Mouse (Mus musculus) brain, adult 10 weeks (tissue): ENCODE results near the gene Olfr1155. TPM values are rescaled to one million over a fixed set of nuclear protein-coding genes. Genes with fewer than 3 reads are reported as not detected.

ENCODE experiments used
- polyA plus RNA-seq: library from polyadenylated mRNA; stranded (reverse); fragments of 350-450 nt; fragmentation: Illumina TruSeq; extraction: RNeasy Lipid Tissue Mini Kit (QIAGEN cat#74804); gene quantifications from one replicate; pipeline ENCODE4 v1.2.3, GENCODE M21; 2015; ENCODE audit warnings: low read depth, low replicate concordance

The Olfr1155 gene
- polyA plus RNA-seq: not detected

GRCm38 (mm10) chr2:87945037-87945436 is at the start of gene Olfr1155:
Gene Olfr1155, minus strand, starts transcription at chr2:87945137.

GRCm38 (mm10) chr2:87989813-87990212 is 44.9 kb upstream of the Olfr1155 start, which contains the start of gene Olfr1158:
Gene Olfr1158, plus strand, starts transcription at chr2:87990113.

GRCm38 (mm10) chr2:87974563-87974962 is 29.6 kb upstream of the Olfr1155 start, which contains the start of gene Olfr74:
Gene Olfr74, minus strand, starts transcription at chr2:87974663.

GRCm38 (mm10) chr2:87968199-87968598 is 23.3 kb upstream of the Olfr1155 start, which contains the start of gene Olfr1157:
Gene Olfr1157, minus strand, starts transcription at chr2:87968299.

GRCm38 (mm10) chr2:87953000-87953399 is 8.1 kb upstream of the Olfr1155 start, which contains the start of gene Olfr1156:
Gene Olfr1156, minus strand, starts transcription at chr2:87953100.

GRCm38 (mm10) chr2:87905066-87905465 is 39.9 kb downstream of the Olfr1155 start, which contains the start of gene Olfr1154:
Gene Olfr1154, minus strand, starts transcription at chr2:87905166.

GRCm38 (mm10) chr2:87894662-87895061 is 50.3 kb downstream of the Olfr1155 start, which contains the start of gene Olfr1153:
Gene Olfr1153, plus strand, starts transcription at chr2:87894962.

Other genes starting within 250 kb of the Olfr1155 start
- gene Olfr1137, start 232.0 kb downstream of the Olfr1155 start, polyA plus RNA-seq: not detected
- gene Olfr1138, start 205.2 kb downstream of the Olfr1155 start, polyA plus RNA-seq: not detected
- not detected for gene Olfr1140, start 201.4 kb downstream of the Olfr1155 start, polyA plus RNA-seq
- gene Olfr1141, start 191.1 kb downstream of the Olfr1155 start, polyA plus RNA-seq: not detected
- not detected for gene Olfr152, start 165.7 kb downstream of the Olfr1155 start, polyA plus RNA-seq
- gene Olfr1143, start 144.5 kb downstream of the Olfr1155 start, polyA plus RNA-seq: not detected
- not detected for gene Olfr1145, start 135.3 kb downstream of the Olfr1155 start, polyA plus RNA-seq
- gene Olfr1148, start 114.6 kb downstream of the Olfr1155 start, polyA plus RNA-seq: not detected
- not detected for gene Olfr1150-ps1, start 101.1 kb downstream of the Olfr1155 start, polyA plus RNA-seq
- not detected for gene Olfr1151, start 89.3 kb downstream of the Olfr1155 start, polyA plus RNA-seq
- not detected for gene Olfr1152, start 78.6 kb downstream of the Olfr1155 start, polyA plus RNA-seq
- not detected for gene Olfr1153, start 50.2 kb downstream of the Olfr1155 start, polyA plus RNA-seq
- not detected for gene Olfr1154, start 40.0 kb downstream of the Olfr1155 start, polyA plus RNA-seq
- not detected for gene Olfr1156, start 8.0 kb upstream of the Olfr1155 start, polyA plus RNA-seq
- not detected for gene Olfr1157, start 23.2 kb upstream of the Olfr1155 start, polyA plus RNA-seq
- not detected for gene Olfr74, start 29.5 kb upstream of the Olfr1155 start, polyA plus RNA-seq
- not detected for gene Olfr1158, start 45.0 kb upstream of the Olfr1155 start, polyA plus RNA-seq
- gene Olfr1160, start 63.1 kb upstream of the Olfr1155 start, polyA plus RNA-seq: not detected
- gene Olfr1161, start 77.6 kb upstream of the Olfr1155 start, polyA plus RNA-seq: not detected
- not detected for gene Olfr73, start 92.6 kb upstream of the Olfr1155 start, polyA plus RNA-seq
- not detected for gene Olfr1162, start 106.0 kb upstream of the Olfr1155 start, polyA plus RNA-seq
- gene Olfr1163, start 126.7 kb upstream of the Olfr1155 start, polyA plus RNA-seq: not detected
- gene Olfr1164, start 148.8 kb upstream of the Olfr1155 start, polyA plus RNA-seq: not detected
- gene Olfr1166, start 183.1 kb upstream of the Olfr1155 start, polyA plus RNA-seq: not detected
- not detected for gene Olfr1167, start 210.1 kb upstream of the Olfr1155 start, polyA plus RNA-seq
- gene Olfr1168, start 236.7 kb upstream of the Olfr1155 start, polyA plus RNA-seq: not detected